24 mouse cellular contexts compared by ENCODE assay signal in the genomic region with DNA sequence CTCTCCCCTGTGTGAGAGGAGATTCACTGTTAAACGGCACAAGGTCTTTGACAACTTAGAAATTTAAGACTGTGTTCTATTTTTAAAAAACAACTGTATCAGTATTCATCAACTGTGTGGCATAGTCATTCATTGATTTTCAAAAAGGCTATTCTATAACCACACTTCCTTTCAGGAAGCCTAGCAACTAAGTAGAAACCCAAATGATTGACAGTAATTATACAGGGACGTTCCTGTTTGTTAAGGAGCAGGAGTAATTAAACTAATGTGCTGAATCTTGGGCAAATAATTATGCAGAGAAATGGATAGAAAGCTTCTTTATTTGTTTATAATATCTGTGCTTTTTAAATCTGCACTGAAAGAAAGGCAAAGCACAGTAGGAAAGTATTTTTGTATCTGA.
A peak's percentile ranks its signal among the peaks of the same experiment; 100 is the strongest.
DNase-seq lines count a peak whose midpoint lies in the region; ATAC-seq and TF ChIP-seq lines count a peak whose summit lies in the region.
"Had no signal": no experiment of that assay in that cellular context is flagged by ENCODE, and none has a peak within 500 bp of the region (broad histone marks: within the 10 kb centered on the region; RNA-seq: fewer than 3 reads in every experiment).

No protein-coding gene starts in this region.

- no peak overlapping the region for H3K4me3 ChIP-seq in forebrain, embryonic 12.5 days (replicated peaks)
- H3K4me3 ChIP-seq in forebrain, embryonic 10.5 days: no peak overlapping the region
- H3K4me3 ChIP-seq in forebrain, embryonic 15.5 days: no peak overlapping the region
- no peak overlapping the region for H3K4me3 ChIP-seq in kidney, embryonic 14.5 days (ENCODE audit: low read length)
- H3K4me3 ChIP-seq: embryonic facial prominence, embryonic 10.5 days; embryonic facial prominence, embryonic 13.5 days; erythroblast, embryonic 14.5 days; gastrocnemius, adult 2 months; hindbrain, embryonic 12.5 days; hindbrain, embryonic 15.5 days had no signal

- peak; percentile 41; the same call in 1 of the 2 replicates for ATAC-seq in forebrain, embryonic 12.5 days (ENCODE audit: low FRiP score)
- ATAC-seq in forebrain, embryonic 15.5 days (replicated peaks): peak; percentile 68
- ATAC-seq in kidney, embryonic 14.5 days (ENCODE audit: low FRiP score, low TSS enrichment): no peak
- ATAC-seq: CD4-positive, CD25-positive, alpha-beta regulatory T cell, adult 4 months; intestine, postnatal 0 days had no signal

- no peaks in the 10 kb centered on the region for H3K4me1 ChIP-seq in forebrain, embryonic 12.5 days
- H3K4me1 ChIP-seq in forebrain, embryonic 10.5 days: peaks cover 4% of the 10 kb centered on the region; the same call in 1 of the 2 replicates
- peaks cover 5% of the 10 kb centered on the region; the same call in 1 of the 2 replicates for H3K4me1 ChIP-seq in forebrain, embryonic 15.5 days
- no peaks in the 10 kb centered on the region for H3K4me1 ChIP-seq in kidney, embryonic 14.5 days (ENCODE audit: control insufficient read depth, insufficient read depth, low read length)
- H3K4me1 ChIP-seq: embryonic facial prominence, embryonic 13.5 days; hindbrain, embryonic 15.5 days had no signal

- H3K4me2 ChIP-seq in forebrain, embryonic 12.5 days: no peak overlapping the region
- no peak overlapping the region for H3K4me2 ChIP-seq in forebrain, embryonic 15.5 days (replicated peaks)
- H3K4me2 ChIP-seq in kidney, embryonic 14.5 days (replicated peaks; ENCODE audit: low read depth, low read length): no peak overlapping the region
- H3K4me2 ChIP-seq: embryonic facial prominence, embryonic 13.5 days; heart, embryonic 11.5 days; hindbrain, embryonic 12.5 days; hindbrain, embryonic 15.5 days had no signal

- H3K27ac ChIP-seq in forebrain, embryonic 12.5 days: no peak overlapping the region
- H3K27ac ChIP-seq in forebrain, embryonic 10.5 days: no peak overlapping the region
- no peak overlapping the region for H3K27ac ChIP-seq in forebrain, embryonic 15.5 days (replicated peaks)
- H3K27ac ChIP-seq in kidney, embryonic 14.5 days (ENCODE audit: low read depth, low read length): no peak overlapping the region
- H3K27ac ChIP-seq: embryonic facial prominence, embryonic 10.5 days; embryonic facial prominence, embryonic 13.5 days; gastrocnemius, adult 2 months; hindbrain, embryonic 12.5 days; hindbrain, embryonic 15.5 days had no signal

- 22% methylated on average over 2 of the region's 2 CpGs for WGBS in forebrain, embryonic 12.5 days
- 42% methylated on average over 2 of the region's 2 CpGs for WGBS in forebrain, embryonic 10.5 days
- 6% methylated on average over 2 of the region's 2 CpGs for WGBS in forebrain, embryonic 15.5 days
- WGBS in kidney, embryonic 14.5 days: 65% methylated on average over 2 of the region's 2 CpGs

- H3K27me3 ChIP-seq in forebrain, embryonic 12.5 days: no peaks in the 10 kb centered on the region
- H3K27me3 ChIP-seq in forebrain, embryonic 10.5 days (ENCODE audit: poor library complexity, severe bottlenecking): no peaks in the 10 kb centered on the region
- no peaks in the 10 kb centered on the region for H3K27me3 ChIP-seq in forebrain, embryonic 15.5 days
- H3K27me3 ChIP-seq in kidney, embryonic 14.5 days (ENCODE audit: control insufficient read depth, insufficient read depth, low read length): no peaks in the 10 kb centered on the region
- H3K27me3 ChIP-seq: embryonic facial prominence, embryonic 13.5 days; hindbrain, embryonic 12.5 days; hindbrain, embryonic 15.5 days had no signal

- H3K9ac ChIP-seq in forebrain, embryonic 12.5 days: no peak overlapping the region
- no peak overlapping the region for H3K9ac ChIP-seq in forebrain, embryonic 15.5 days (replicated peaks)
- no peak overlapping the region for H3K9ac ChIP-seq in kidney, embryonic 14.5 days (ENCODE audit: low read depth, low read length)
- H3K9ac ChIP-seq: embryonic facial prominence, embryonic 13.5 days; hindbrain, embryonic 12.5 days; hindbrain, embryonic 15.5 days had no signal

- DNase-seq in forebrain, embryonic 10.5 days (ENCODE audit: extremely low spot score, low spot score): no peak
- peak; percentile 66 for DNase-seq in brain, embryonic 14.5 days (ENCODE audit: low read depth)
- no peak for DNase-seq in thymus, postnatal 10 days (ENCODE audit: low spot score in 2 of 2)
- DNase-seq: adrenal gland, adult 2 months; adrenal gland, postnatal 14 days; cerebellum, adult 11-12 months; cerebellum, adult 8-10 months; cerebellum, postnatal 10 days; cerebellum, postnatal 36 days; embryo, embryonic 11 days; gastrocnemius, adult 2 months; gastrocnemius, postnatal 14 days; heart, adult 11 months had no signal

- TF ChIP-seq CTCF in brain, embryonic 14.5 days (IDR thresholded peaks at IDR 0.05; ENCODE audit: borderline replicate concordance, extremely low read depth, insufficient read depth, insufficient read length): no peak

- no peak for TF ChIP-seq POLR2A in brain, embryonic 14.5 days (IDR thresholded peaks at IDR 0.05; ENCODE audit: borderline replicate concordance, extremely low read depth, insufficient read depth, insufficient read length, poor library complexity, severe bottlenecking)

- no peaks in the 10 kb centered on the region for H3K9me3 ChIP-seq in forebrain, embryonic 12.5 days
- no peaks in the 10 kb centered on the region for H3K9me3 ChIP-seq in forebrain, embryonic 10.5 days
- no peaks in the 10 kb centered on the region for H3K9me3 ChIP-seq in forebrain, embryonic 15.5 days
- H3K9me3 ChIP-seq in kidney, embryonic 14.5 days (ENCODE audit: control insufficient read depth, low read length): no peaks in the 10 kb centered on the region
- H3K9me3 ChIP-seq: embryonic facial prominence, embryonic 10.5 days; embryonic facial prominence, embryonic 13.5 days; hindbrain, embryonic 12.5 days; hindbrain, embryonic 15.5 days had no signal

- no peaks in the 10 kb centered on the region for H3K36me3 ChIP-seq in forebrain, embryonic 12.5 days (replicated peaks)
- no peaks in the 10 kb centered on the region for H3K36me3 ChIP-seq in forebrain, embryonic 10.5 days (replicated peaks)
- H3K36me3 ChIP-seq in forebrain, embryonic 15.5 days: no peaks in the 10 kb centered on the region
- H3K36me3 ChIP-seq in kidney, embryonic 14.5 days (ENCODE audit: control insufficient read depth, insufficient read depth, low read length): no peaks in the 10 kb centered on the region
- H3K36me3 ChIP-seq: embryonic facial prominence, embryonic 10.5 days; embryonic facial prominence, embryonic 13.5 days; hindbrain, embryonic 12.5 days; hindbrain, embryonic 15.5 days had no signal
